Mouse (Mus musculus) cortical plate, adult 2 months (tissue): ENCODE measurements around the gene Robo1.

Experiments used
- CTCF ChIP-seq: fragments of 200-500 bp; IDR thresholded peaks from 2 replicates; pipeline ENCODE4 v1.5.1; 2011; ENCODE audit warnings: mild to moderate bottlenecking, control low read depth, low read length; ENCODE audit not compliant: insufficient read depth; ENCODE audit errors: extremely low read depth
- POLR2A ChIP-seq: fragments of 200-500 bp; IDR thresholded peaks from 2 replicates; pipeline ENCODE4 v1.6.1; 2011; ENCODE audit warnings: mild to moderate bottlenecking, low read length, control low read depth; ENCODE audit not compliant: insufficient read depth; ENCODE audit errors: extremely low read depth

- TF ChIP-seq CTCF (no peak), POLR2A (no peak)
Observed at GRCm38 (mm10) chr16:72834266-72834665, 526.2 kb downstream of the Robo1 start.
